Mouse (Mus musculus) A20 (cell line): Measurements from ENCODE around the gene Olfr1157.

ENCODE experiments used
- DNase-seq: peaks from one replicate; pipeline ENCODE4 v3.0.0-alpha.2; 2011; ENCODE audit warnings: low read depth, low spot score

The Olfr1157 gene

GRCm38 (mm10) chr2:87968199-87968598 lies at the start of gene Olfr1157:
Gene Olfr1157, minus strand, starts transcription at chr2:87968299.
- DNase-seq: no peak

DNA sequence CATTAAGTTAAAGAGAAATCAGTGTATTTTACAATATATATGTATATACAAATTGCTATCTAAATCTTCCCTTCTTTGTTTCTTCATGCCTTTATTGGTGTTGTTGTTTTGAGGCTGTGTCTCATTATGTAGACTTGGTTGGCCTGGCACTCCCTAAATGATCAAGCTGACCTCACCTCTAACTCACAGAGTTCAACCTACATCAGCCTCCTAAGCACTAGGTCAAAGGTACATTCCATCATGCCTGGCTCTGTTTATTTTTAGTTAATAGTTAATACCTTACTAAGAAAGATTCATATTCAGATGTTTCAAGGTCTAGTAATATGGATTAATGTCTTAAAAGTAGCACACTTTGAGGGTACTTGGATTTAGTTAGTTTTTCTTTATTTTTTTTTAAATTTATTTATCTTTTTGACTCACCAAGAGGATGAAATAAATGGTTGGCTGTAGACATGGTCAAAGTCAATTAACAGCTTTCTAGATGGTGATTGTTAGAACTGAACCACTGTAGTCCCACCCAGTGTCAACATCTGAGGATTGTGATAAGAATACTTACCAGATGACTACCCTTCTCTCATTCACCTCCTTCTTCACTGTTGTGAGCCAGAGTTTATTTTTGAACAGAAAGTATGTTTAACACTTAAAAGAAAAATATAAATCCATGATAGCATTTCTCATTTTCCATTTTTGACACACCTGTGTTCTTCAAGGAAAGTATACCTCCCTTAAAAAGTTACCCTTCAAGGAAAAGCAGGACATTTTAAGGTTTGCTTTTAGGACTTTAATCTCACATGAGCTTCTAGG lies 39.6 kb upstream of the Olfr1157 start, which contains the start of gene Olfr1160:
Olfr1160 (minus strand) TSS at position 754 of the 804 bp plus-strand sequence.
- no peak for DNase-seq

- DNase-seq: no peak
These were observed 21.7 kb upstream of the Olfr1157 start, which contains the start of gene Olfr1158 for GRCm38 (mm10) chr2:87989813-87990212. Gene Olfr1158, plus strand, starts transcription at chr2:87990113.

GRCm38 (mm10) chr2:87974563-87974962 lies 6.5 kb upstream of the Olfr1157 start, which contains the start of gene Olfr74:
Gene Olfr74, minus strand, starts transcription at chr2:87974663.
- DNase-seq: no peak

- DNase-seq: no peak
These were observed 15.1 kb downstream of the Olfr1157 start, which contains the start of gene Olfr1156 for GRCm38 (mm10) chr2:87953000-87953399. Gene Olfr1156, minus strand, starts transcription at chr2:87953100.

GRCm38 (mm10) chr2:87945037-87945436 lies 23.1 kb downstream of the Olfr1157 start, which contains the start of gene Olfr1155:
Gene Olfr1155, minus strand, starts transcription at chr2:87945137.
- no peak for DNase-seq
